Mouse (Mus musculus): ENCODE data around the gene Cd2ap.
"Not testable (repeated sequence)": the region's sequence is repeated elsewhere in the genome, so short reads cannot be mapped to it uniquely, and the experiment has no call there.

The Cd2ap gene

GRCm38 (mm10) chr17:42876001-42876903, at the start of gene Cd2ap:
Gene Cd2ap (minus strand): TSS chr17:42876665.
- peak; percentile 93 to 95 for DNase-seq

GRCm38 (mm10) chr17:42924731-42925130, 48.3 kb upstream of the Cd2ap start:
- no peak for DNase-seq

DNA sequence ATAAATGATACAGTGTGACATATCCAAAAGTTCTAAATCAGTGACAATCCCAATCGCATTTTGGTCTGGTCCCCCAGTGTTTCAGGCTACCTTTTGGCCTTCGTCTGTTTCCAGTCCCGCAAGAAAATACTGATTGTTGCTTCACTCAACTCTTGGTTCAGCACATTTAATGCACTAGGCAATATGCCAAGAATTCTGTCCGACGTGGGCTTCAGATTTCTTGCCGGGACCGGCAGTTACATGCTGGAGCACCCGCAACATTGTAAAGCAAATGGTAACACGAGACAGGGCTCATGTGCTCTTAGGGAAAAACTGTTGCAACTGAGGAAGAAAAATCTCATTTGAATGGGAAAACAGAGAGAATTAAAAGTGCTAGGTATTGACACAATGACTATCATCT, 42.3 kb upstream of the Cd2ap start:
- DNase-seq, result peak in 1 of 2 experiments; percentile 27

GRCm38 (mm10) chr17:42914726-42915125, 38.3 kb upstream of the Cd2ap start:
- no peak for DNase-seq

DNA sequence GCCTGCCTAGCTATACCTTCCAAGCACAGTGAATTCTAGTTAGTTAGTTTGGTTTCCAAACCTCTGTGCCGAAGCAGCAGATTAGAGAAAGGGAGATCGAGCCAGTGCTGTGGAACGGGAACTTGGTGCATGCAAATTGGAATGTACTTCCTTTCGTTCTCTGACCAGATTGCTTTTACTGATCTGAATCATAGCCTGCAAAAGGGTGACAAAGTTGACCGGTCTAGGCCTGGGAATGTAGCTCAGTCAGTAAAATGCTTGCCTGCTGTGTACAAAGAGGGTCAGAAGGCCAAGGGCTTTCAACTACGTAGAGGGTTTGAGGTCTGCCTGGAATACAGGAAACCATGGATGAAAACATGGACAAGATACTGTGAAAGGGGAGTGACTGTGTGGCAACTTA, 35.7 kb upstream of the Cd2ap start:
- no peak for DNase-seq

- peak in 1 of 2 experiments; percentile 10 for DNase-seq
Observed at GRCm38 (mm10) chr17:42910476-42910875, 34.0 kb upstream of the Cd2ap start.

GRCm38 (mm10) chr17:42909376-42909775, 32.9 kb upstream of the Cd2ap start:
- DNase-seq, result peak in 1 of 2 experiments; percentile 17

- DNase-seq, result peak; percentile 30 to 65
Observed at GRCm38 (mm10) chr17:42908744-42909370, 32.4 kb upstream of the Cd2ap start.

GRCm38 (mm10) chr17:42908136-42908535, 31.7 kb upstream of the Cd2ap start:
- no peak for DNase-seq

GRCm38 (mm10) chr17:42906456-42906855, 30.0 kb upstream of the Cd2ap start:
- DNase-seq, result not testable (repeated sequence)

- DNase-seq, result no peak
Observed at GRCm38 (mm10) chr17:42905919-42906318, 29.5 kb upstream of the Cd2ap start.

- no peak for DNase-seq
Observed at GRCm38 (mm10) chr17:42900795-42901194, 24.3 kb upstream of the Cd2ap start.

DNA sequence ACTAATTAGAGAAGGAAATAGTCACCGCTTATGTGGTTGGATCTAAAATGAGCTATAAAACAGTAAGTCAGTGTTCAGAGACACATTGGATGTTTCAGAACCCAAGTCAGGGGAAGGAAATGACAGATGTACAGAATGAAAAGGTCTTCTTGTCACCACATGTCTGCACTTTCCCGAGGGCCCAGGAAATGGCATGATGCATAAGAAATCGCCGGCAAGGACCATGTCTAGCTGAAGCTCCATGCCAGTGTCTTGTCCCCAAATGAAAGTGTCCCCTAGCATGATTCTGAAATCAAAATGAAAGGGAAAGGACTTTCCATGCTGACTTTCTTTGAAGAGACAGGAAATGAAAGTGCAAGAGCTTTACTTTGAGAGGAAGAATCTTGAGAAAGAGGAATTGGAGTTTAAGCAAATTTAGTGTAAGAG, 10.8 kb upstream of the Cd2ap start:
- no peak for DNase-seq

GRCm38 (mm10) chr17:42885091-42885501, 8.6 kb upstream of the Cd2ap start:
- DNase-seq, result peak; percentile 34 to 50

- no peak for DNase-seq
Observed at GRCm38 (mm10) chr17:42884382-42884781, 7.9 kb upstream of the Cd2ap start.

DNA sequence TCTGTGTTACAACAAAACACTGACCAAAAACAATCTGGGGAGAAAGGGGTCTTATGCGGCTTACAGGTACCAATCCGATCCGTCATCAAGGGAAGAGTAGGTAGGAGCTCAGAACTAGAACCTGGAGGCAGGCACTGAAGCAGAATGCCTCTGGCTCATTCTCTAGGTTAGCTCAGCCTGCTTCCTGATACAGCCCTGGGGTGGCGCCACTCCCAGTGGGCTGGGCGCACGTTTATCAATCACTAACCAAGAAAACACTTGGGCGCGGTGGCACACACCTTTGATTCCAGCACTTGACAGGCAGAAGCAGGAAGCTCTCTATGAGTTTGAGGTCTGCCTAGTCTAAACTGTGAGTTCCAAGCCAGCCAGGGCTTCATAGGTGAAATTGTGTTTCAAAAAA, 7.3 kb upstream of the Cd2ap start:
- peak; percentile 20 to 35 for DNase-seq

DNA sequence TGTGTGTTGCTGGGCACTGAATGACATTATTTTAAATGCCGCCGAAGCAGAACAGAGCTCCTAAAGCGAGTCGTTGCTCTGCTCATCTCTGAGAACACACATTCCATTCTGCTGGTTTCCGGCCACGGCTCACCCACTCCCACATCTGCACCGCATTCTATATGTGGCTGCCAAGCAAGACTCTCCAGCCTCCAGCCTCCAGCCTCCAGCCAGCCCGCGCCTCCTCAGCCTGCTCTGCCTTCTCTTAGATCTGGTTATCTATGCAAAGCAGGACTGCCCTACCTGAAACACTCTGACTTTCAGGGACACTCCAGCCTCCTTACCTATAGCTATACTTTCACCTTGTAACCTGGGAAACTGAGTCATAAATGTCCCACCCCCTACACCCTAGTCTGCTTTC, 6.8 kb upstream of the Cd2ap start:
- no peak for DNase-seq

GRCm38 (mm10) chr17:42882873-42883272, 6.4 kb upstream of the Cd2ap start:
- no peak for DNase-seq

DNA sequence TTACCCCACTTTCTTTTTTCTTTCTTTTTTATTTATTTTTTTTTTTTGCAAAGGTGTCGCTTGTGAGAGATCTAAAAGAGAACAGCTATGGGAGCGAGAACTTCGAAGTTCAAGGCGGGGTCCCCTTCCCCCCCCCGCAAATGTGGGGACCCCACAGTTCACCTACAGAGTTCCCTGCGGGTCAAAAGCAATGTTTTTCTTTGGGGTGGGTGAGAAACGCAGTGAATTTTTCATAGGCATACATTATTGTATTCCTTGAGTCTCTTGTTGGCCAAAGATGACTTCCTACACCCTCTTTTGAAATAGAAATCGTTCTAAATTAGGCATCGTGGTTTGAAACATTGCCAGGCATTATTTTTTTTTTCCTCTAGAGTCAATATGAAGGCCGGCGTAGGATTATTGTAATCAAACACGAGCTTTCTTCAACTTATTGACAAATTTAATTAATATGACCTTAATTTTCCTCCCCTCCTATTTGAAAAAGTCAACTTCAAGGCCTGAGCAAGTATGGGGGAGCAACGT, 500 bp upstream of the Cd2ap start:
- no peak for DNase-seq

GRCm38 (mm10) chr17:42875571-42876000, 879 bp downstream of the Cd2ap start:
- DNase-seq, result peak; percentile 40 to 42

GRCm38 (mm10) chr17:42875015-42875414, 1.4 kb downstream of the Cd2ap start:
- no peak for DNase-seq

DNA sequence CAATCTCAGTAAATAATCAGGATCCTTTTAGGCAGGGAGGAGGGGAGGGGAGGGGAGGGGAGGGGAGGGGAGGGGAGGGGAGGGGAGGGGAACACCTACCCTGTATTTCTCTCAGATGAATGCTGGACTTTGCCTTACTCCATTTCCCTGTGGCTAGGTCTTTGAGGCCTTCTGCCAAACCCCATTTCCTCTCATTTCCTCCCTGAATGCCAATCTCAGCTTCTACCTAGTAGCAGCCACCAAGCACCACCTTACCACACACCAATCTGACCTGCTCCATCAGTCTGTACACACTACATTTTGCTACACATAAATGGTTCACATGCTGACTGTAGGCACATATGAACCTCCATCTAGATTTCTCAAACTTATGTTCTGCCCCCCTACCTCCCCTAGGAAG, 6.0 kb downstream of the Cd2ap start:
- DNase-seq, result no peak

- no peak for DNase-seq
Observed at GRCm38 (mm10) chr17:42863186-42863585, 13.3 kb downstream of the Cd2ap start.

DNA sequence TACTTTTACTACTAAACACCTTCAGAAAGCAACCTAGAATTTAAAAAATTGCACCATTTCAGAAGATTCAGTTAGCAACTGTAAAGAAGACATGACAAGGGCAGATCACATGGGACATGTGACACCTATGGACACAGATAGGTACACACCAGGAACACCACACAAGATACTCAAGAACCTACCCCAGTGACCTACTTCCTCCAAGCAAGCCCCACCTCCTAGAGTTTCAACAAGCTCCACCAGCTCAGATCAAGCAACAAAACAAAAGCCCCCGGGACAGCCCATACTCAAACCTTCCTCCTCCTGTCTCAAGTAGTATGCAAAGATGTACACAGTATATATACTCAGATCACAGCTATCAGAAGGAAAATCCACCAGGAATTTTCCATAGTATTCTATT, 16.1 kb downstream of the Cd2ap start:
- DNase-seq, result no peak

Data from lung, adult 18-20 months (tissue).